Mouse (Mus musculus) left cerebral cortex, adult 8-10 months (tissue): ENCODE results near the gene Trim75. TPM values are rescaled to one million over a fixed set of nuclear protein-coding genes. Genes with fewer than 3 reads are reported as not detected.

ENCODE experiments used
- DNase-seq, 2 experiments: peaks; one replicate each; pipeline ENCODE4 v3.0.0; 2022; ENCODE audit warnings: low spot score in 2 of 2
- total RNA-seq, 4 experiments: library from RNA; stranded (reverse); gene quantifications; 2 replicates each; pipeline ENCODE4 v1.2.4; 2022

The Trim75 gene
- total RNA-seq, 4 experiments from 2014 or later = not detected

DNA sequence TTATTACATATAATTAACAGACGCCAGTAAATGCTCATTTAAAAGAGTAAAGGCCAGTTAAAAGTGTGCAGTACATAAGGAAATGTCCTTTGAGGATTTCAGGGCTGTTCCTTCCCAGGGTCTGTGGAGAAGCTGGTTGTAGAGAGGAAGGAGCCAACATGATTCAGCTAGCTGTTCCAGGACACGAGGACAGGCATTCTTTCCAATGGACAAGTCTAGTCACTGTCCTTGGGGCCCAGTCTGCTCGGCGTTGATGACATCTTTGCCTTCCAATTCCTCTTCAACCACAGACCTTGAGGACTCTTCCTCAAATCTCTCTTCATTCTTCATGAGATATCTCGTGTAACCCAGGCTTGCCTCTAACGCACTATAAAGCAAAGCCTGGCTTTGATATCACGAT is 42.0 kb downstream of the Trim75 start:
- DNase-seq = no peak

DNA sequence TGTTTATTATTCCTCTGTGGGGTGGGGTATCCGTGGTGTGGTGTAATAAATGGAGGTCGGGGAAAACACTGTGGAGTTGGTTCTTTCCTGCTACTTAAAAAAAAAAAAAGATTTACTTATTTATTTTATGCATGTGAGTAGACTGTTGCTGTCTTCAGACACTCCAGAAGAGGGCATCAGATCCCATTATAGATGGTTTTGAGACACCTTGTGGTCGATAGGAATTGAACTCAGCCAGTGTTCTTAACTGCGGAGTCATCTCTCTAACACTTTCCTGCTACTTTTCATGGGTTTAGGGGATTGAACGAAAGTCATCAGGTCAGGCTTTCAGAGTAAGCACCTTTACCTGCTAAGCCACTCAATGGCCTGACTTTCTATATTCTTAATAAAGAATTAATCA is 42.8 kb downstream of the Trim75 start:
- no peak for DNase-seq

DNA sequence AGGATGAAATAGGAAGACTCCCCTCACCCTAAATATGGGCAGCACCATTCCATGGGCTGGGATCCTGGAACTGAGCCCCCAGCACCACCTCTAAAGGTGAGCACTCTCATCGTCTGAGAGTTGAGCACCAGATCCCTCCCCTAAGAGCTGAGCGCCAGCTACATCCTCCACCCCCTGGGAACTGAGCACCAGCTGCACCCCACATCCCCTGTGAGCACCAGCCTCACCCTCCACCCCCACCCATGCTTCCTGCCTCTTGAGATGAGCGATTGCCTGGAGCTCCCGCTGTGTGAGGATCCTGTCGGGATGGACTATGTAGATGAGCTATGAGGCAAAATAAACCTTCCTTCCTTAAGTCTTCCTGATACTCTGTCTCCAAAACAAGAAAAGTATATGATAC is 44.7 kb downstream of the Trim75 start:
- DNase-seq = no peak

DNA sequence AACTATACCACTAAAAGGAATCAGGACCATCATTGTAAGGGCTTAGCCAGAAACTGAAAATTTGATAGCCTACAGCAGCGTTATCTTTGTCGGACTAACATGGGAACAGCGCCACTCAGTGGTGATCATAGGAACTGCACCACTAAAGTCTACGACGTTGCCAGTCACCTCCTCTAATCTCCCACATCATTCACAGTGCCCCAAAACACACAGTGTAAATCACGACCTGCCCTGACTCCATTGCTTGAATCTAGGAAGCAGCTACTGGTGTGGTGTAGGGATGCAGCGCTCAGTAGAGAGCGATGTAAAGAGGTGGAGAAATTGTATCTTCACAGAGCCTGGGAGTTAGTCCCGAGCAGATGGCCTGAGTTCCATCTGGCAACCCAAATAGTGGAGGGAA is 46.1 kb downstream of the Trim75 start:
- peak; percentile 43 to 86 for DNase-seq

DNA sequence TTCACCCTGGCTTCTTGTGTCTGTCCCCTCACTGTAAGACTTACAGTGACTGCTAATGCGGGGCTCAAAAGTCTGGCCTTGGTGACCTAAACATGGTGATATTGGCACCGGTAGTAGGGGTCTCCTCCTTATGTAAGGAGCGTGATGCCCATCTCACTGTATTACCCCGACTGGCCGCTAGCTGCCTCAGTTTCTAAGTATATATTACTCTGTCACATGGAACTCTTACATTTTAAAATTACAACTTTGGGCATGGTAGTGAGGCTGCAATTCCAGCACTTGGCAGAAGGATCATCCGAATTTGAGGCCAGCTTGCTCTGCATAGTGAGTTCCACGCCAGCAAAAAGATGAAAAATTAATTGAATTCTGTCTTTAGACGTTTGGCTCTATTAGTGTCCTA is 46.6 kb downstream of the Trim75 start:
- DNase-seq = no peak

DNA sequence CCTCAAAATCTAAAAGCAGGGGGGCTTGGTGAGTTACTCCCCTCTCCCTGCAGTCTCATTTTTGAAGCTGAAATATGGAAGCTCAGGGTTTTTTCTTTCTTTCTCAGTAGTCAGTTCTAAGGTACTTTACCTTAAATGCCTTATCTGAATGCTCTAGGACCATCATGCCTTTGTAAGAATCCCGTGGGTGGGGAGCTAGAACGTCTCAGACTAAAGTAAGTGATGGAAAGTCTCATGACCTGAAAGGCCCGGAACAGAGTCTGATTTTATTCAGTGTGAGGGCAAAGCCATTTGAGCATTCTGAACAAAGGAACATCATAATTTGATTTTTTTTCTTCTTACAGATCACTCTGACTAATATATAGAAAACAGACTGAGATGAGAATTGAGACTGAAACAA is 52.6 kb downstream of the Trim75 start:
- DNase-seq = no peak

Other genes with a start within 250 kb of the Trim75 start
- gene Klhl2, start 137.8 kb downstream of the Trim75 start, total RNA-seq = 100 to 1,000 TPM; 167 to 176 (median 171) TPM
- 10 to 100 TPM; 29.7 to 31.6 (median 30.9) TPM for gene Tmem192, start 40.6 kb downstream of the Trim75 start, total RNA-seq
- not detected for gene Trim61, start 30.7 kb upstream of the Trim75 start, total RNA-seq
- not detected for gene Trim60, start 30.8 kb upstream of the Trim75 start, total RNA-seq
- not detected for gene Apela, start 49.5 kb upstream of the Trim75 start, total RNA-seq
- gene Gm10663, start 87.2 kb upstream of the Trim75 start, total RNA-seq = not detected
- not detected for gene BC030870, start 141.7 kb upstream of the Trim75 start, total RNA-seq